Mouse (Mus musculus): ENCODE data around the gene Hist1h4h. TPM values are rescaled to one million over a fixed set of nuclear protein-coding genes. Genes with fewer than 3 reads are reported as not detected.

Hist1h4h gene
- polyA plus RNA-seq, 1 experiment from 2014 or later: 5.1 TPM

GRCm38 (mm10) chr13:23497656-23498321, 33.1 kb upstream of the Hist1h4h start:
- Histone ChIP-seq H3K27ac (replicated peaks; ENCODE audit: low read depth, low read length) (no peak overlapping the region), H3K4me2 (ENCODE audit: low read depth, low read length) (peak overlapping the region; percentile 57), H3K4me1 (ENCODE audit: control insufficient read depth, insufficient read depth, low read length) (no peaks in the 10 kb centered on the region; the same call in 1 of the 2 replicates), H3K9ac (ENCODE audit: low read depth, low read length) (no peak overlapping the region), H3K9me3 (ENCODE audit: control insufficient read depth, low read length) (no peaks in the 10 kb centered on the region), H3K4me3 (ENCODE audit: low read depth, low read length) (peak overlapping the region; percentile 37), H3K36me3 (ENCODE audit: control insufficient read depth, insufficient read depth, low read length) (no peaks in the 10 kb centered on the region), H3K27me3 (replicated peaks; ENCODE audit: control insufficient read depth, insufficient read depth, low read length) (no peaks in the 10 kb centered on the region)
- no peak for ATAC-seq (ENCODE audit: low read depth)
- DNase-seq (ENCODE audit: low spot score): peak; percentile 32
- WGBS: 5% methylated on average over 19 of the region's 19 CpGs

DNA sequence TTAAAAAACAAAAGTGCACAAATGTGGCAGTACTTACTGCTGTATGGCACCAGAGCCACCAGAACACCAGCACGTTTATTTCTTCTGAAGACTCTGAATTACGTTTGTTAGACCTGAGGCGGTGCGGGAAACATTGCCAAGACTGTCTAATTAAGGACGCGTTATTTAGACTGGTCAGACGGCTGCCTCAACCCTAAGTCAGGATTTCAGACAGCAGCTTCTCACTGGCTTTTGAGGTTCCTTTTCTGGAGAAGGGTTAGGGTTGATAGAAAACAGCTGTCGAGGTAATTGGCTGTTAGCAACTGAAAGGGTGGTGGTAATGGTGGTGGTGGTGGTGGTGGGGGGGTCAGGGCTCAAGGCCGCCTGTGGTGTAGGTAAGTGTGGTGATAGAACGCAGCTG, 32.2 kb upstream of the Hist1h4h start:
- DNase-seq (ENCODE audit: low spot score): peak; percentile 30
- H3K27ac ChIP-seq (replicated peaks; ENCODE audit: low read depth, low read length): no peak overlapping the region
- H3K9ac ChIP-seq (ENCODE audit: low read depth, low read length): 0 out of 2 replicates have a peak overlapping the region, but pooled peaks have one; percentile 5
- peak overlapping the region; percentile 37 for H3K4me3 ChIP-seq (ENCODE audit: low read depth, low read length)
- no peaks in the 10 kb centered on the region for H3K27me3 ChIP-seq (replicated peaks; ENCODE audit: control insufficient read depth, insufficient read depth, low read length)
- ATAC-seq (ENCODE audit: low read depth): no peak
- H3K4me2 ChIP-seq (ENCODE audit: low read depth, low read length): peak overlapping the region; percentile 57
- H3K36me3 ChIP-seq (ENCODE audit: control insufficient read depth, insufficient read depth, low read length): no peaks in the 10 kb centered on the region
- no peaks in the 10 kb centered on the region for H3K9me3 ChIP-seq (ENCODE audit: control insufficient read depth, low read length)
- 2% methylated on average over 10 of the region's 10 CpGs for WGBS
- no peaks in the 10 kb centered on the region; the same call in 1 of the 2 replicates for H3K4me1 ChIP-seq (ENCODE audit: control insufficient read depth, insufficient read depth, low read length)

DNA sequence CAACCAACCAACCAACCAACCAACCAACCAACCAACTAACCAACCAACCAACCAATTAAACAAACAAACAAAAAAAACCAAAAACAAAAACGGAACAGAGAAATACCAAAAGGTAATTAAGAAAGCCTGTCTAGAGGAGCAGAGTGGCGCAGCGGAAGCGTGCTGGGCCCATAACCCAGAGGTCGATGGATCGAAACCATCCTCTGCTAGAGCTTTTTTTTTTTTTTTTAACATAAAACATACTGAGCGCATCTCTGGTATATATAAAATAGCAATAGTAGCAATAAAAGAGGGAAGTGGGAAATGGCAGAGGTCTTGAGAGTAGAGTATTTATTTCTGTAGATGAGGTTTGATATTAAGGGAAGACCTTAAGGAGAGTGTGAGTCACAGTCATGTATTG, 30.9 kb upstream of the Hist1h4h start:
- no peaks in the 10 kb centered on the region for H3K27me3 ChIP-seq (replicated peaks; ENCODE audit: control insufficient read depth, insufficient read depth, low read length)
- no peak for DNase-seq (ENCODE audit: low spot score)
- peaks cover under 1% of the 10 kb centered on the region for H3K4me1 ChIP-seq (ENCODE audit: control insufficient read depth, insufficient read depth, low read length)
- no peaks in the 10 kb centered on the region for H3K9me3 ChIP-seq (ENCODE audit: control insufficient read depth, low read length)
- no peak overlapping the region for H3K27ac ChIP-seq (replicated peaks; ENCODE audit: low read depth, low read length)
- no peak for ATAC-seq (ENCODE audit: low read depth)
- WGBS: 12% methylated on average over 7 of the region's 7 CpGs
- peak overlapping the region; percentile 23; the same call in 1 of the 2 replicates for H3K4me2 ChIP-seq (ENCODE audit: low read depth, low read length)
- H3K36me3 ChIP-seq (ENCODE audit: control insufficient read depth, insufficient read depth, low read length): no peaks in the 10 kb centered on the region
- no peak overlapping the region for H3K9ac ChIP-seq (ENCODE audit: low read depth, low read length)
- H3K4me3 ChIP-seq (ENCODE audit: low read depth, low read length): no peak overlapping the region

- no peaks in the 10 kb centered on the region for H3K9me3 ChIP-seq (ENCODE audit: control insufficient read depth, low read length)
- DNase-seq (ENCODE audit: low spot score): peak; percentile 80
- no peak overlapping the region for H3K9ac ChIP-seq (ENCODE audit: low read depth, low read length)
- no peaks in the 10 kb centered on the region for H3K27me3 ChIP-seq (replicated peaks; ENCODE audit: control insufficient read depth, insufficient read depth, low read length)
- H3K27ac ChIP-seq (replicated peaks; ENCODE audit: low read depth, low read length): no peak overlapping the region
- 2% methylated on average over 17 of the region's 17 CpGs for WGBS
- peak; percentile 74 for ATAC-seq (ENCODE audit: low read depth)
- H3K4me2 ChIP-seq (ENCODE audit: low read depth, low read length): peak overlapping the region; percentile 43
- peaks cover 7% of the 10 kb centered on the region for H3K4me1 ChIP-seq (ENCODE audit: control insufficient read depth, insufficient read depth, low read length)
- H3K36me3 ChIP-seq (ENCODE audit: control insufficient read depth, insufficient read depth, low read length): no peaks in the 10 kb centered on the region
- H3K4me3 ChIP-seq (ENCODE audit: low read depth, low read length): 0 out of 2 replicates have a peak overlapping the region, but pooled peaks have one; percentile 15
Observed at GRCm38 (mm10) chr13:23500424-23501200, 30.2 kb upstream of the Hist1h4h start.

- H3K27me3 ChIP-seq (replicated peaks; ENCODE audit: control insufficient read depth, insufficient read depth, low read length): no peaks in the 10 kb centered on the region
- no peak for ATAC-seq (ENCODE audit: low read depth)
Observed at GRCm38 (mm10) chr13:23501511-23501910, 29.3 kb upstream of the Hist1h4h start.

DNA sequence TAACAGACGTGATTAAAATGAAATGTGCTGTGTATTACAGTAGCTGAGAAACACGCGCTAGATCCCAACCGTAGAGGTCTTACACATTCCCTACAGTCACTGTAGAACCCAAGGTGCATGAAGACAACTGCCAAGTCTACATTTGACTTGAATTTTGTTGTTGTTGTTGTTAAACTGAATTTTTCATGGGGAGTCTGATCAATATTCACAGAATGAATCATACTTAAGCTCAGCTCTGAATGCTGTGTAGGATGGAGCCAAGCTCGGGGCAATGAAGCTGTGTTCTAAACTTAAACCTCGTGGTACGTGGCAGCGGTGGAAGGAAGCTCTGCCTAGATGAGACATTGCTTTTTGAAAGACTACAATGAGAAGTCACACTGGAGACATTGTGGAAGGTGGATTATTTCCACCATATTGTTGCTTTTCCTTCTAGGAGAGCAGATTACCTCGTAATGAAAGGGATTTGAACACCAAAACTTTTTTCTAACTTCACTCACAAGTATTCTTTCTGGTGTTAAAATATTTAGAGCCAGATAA, 28.8 kb upstream of the Hist1h4h start:
- DNase-seq (ENCODE audit: low spot score) (no peak), ATAC-seq (ENCODE audit: low read depth) (no peak)

More at GRCm38 (mm10) chr13:23501511-23501910, 29.3 kb upstream of the Hist1h4h start:
- Histone ChIP-seq H3K4me2 (ENCODE audit: low read depth, low read length) (peak overlapping the region; percentile 43), H3K4me3 (ENCODE audit: low read depth, low read length) (peak overlapping the region; percentile 15; the same call in 1 of the 2 replicates), H3K36me3 (ENCODE audit: control insufficient read depth, insufficient read depth, low read length) (no peaks in the 10 kb centered on the region), H3K4me1 (ENCODE audit: control insufficient read depth, insufficient read depth, low read length) (peaks cover 12% of the 10 kb centered on the region), H3K27ac (replicated peaks; ENCODE audit: low read depth, low read length) (no peak overlapping the region), H3K9ac (ENCODE audit: low read depth, low read length) (no peak overlapping the region), H3K9me3 (ENCODE audit: control insufficient read depth, low read length) (no peaks in the 10 kb centered on the region)
- WGBS: 23% methylated on average over 5 of the region's 5 CpGs
- DNase-seq (ENCODE audit: low spot score): no peak

GRCm38 (mm10) chr13:23502916-23503315, 27.9 kb upstream of the Hist1h4h start:
- no peak for ATAC-seq (ENCODE audit: low read depth)
- H3K36me3 ChIP-seq (ENCODE audit: control insufficient read depth, insufficient read depth, low read length): no peaks in the 10 kb centered on the region
- H3K27me3 ChIP-seq (replicated peaks; ENCODE audit: control insufficient read depth, insufficient read depth, low read length): no peaks in the 10 kb centered on the region
- H3K9ac ChIP-seq (ENCODE audit: low read depth, low read length): no peak overlapping the region
- DNase-seq (ENCODE audit: low spot score): no peak
- peaks cover 15% of the 10 kb centered on the region for H3K4me1 ChIP-seq (ENCODE audit: control insufficient read depth, insufficient read depth, low read length)
- WGBS: 31% methylated on average over 4 of the region's 4 CpGs
- no peak overlapping the region for H3K27ac ChIP-seq (replicated peaks; ENCODE audit: low read depth, low read length)
- no peak overlapping the region for H3K4me3 ChIP-seq (ENCODE audit: low read depth, low read length)
- no peaks in the 10 kb centered on the region for H3K9me3 ChIP-seq (ENCODE audit: control insufficient read depth, low read length)
- no peak overlapping the region for H3K4me2 ChIP-seq (ENCODE audit: low read depth, low read length)

More for the DNA sequence above, 28.8 kb upstream of the Hist1h4h start:
- H3K4me2 ChIP-seq (ENCODE audit: low read depth, low read length): peak overlapping the region; percentile 43
- no peaks in the 10 kb centered on the region for H3K27me3 ChIP-seq (replicated peaks; ENCODE audit: control insufficient read depth, insufficient read depth, low read length)
- no peaks in the 10 kb centered on the region for H3K9me3 ChIP-seq (ENCODE audit: control insufficient read depth, low read length)
- 30% methylated on average over 9 of the region's 9 CpGs for WGBS
- no peak overlapping the region for H3K9ac ChIP-seq (ENCODE audit: low read depth, low read length)
- H3K4me3 ChIP-seq (ENCODE audit: low read depth, low read length): 0 out of 2 replicates have a peak overlapping the region, but pooled peaks have one; percentile 15
- peaks cover 12% of the 10 kb centered on the region for H3K4me1 ChIP-seq (ENCODE audit: control insufficient read depth, insufficient read depth, low read length)
- H3K27ac ChIP-seq (replicated peaks; ENCODE audit: low read depth, low read length): no peak overlapping the region
- H3K36me3 ChIP-seq (ENCODE audit: control insufficient read depth, insufficient read depth, low read length): no peaks in the 10 kb centered on the region

GRCm38 (mm10) chr13:23503797-23504196, 27.1 kb upstream of the Hist1h4h start:
- Histone ChIP-seq H3K27ac (replicated peaks; ENCODE audit: low read depth, low read length) (no peak overlapping the region), H3K4me3 (ENCODE audit: low read depth, low read length) (no peak overlapping the region), H3K36me3 (ENCODE audit: control insufficient read depth, insufficient read depth, low read length) (no peaks in the 10 kb centered on the region), H3K9ac (ENCODE audit: low read depth, low read length) (no peak overlapping the region), H3K27me3 (replicated peaks; ENCODE audit: control insufficient read depth, insufficient read depth, low read length) (no peaks in the 10 kb centered on the region), H3K4me2 (ENCODE audit: low read depth, low read length) (peak overlapping the region; percentile 23), H3K9me3 (ENCODE audit: control insufficient read depth, low read length) (no peaks in the 10 kb centered on the region), H3K4me1 (ENCODE audit: control insufficient read depth, insufficient read depth, low read length) (peaks cover 15% of the 10 kb centered on the region)
- ATAC-seq (ENCODE audit: low read depth) (no peak), DNase-seq (ENCODE audit: low spot score) (peak; percentile 68)
- WGBS: 1% methylated on average over 9 of the region's 9 CpGs
